Mouse (Mus musculus) MEL-GATA-1-ER (cell line): ENCODE measurements around the gene Nr1d1.
A peak's percentile ranks its signal among the peaks of the same experiment; 100 is the strongest.
"Not testable (repeated sequence)": the region's sequence is repeated elsewhere in the genome, so short reads cannot be mapped to it uniquely, and the experiment has no call there.

Source experiments
- DNase-seq: peaks from one replicate; pipeline ENCODE4 v3.0.0-alpha.2; 2012; ENCODE audit warnings: low read depth; ENCODE audit errors: extremely low read depth

The Nr1d1 gene

DNA sequence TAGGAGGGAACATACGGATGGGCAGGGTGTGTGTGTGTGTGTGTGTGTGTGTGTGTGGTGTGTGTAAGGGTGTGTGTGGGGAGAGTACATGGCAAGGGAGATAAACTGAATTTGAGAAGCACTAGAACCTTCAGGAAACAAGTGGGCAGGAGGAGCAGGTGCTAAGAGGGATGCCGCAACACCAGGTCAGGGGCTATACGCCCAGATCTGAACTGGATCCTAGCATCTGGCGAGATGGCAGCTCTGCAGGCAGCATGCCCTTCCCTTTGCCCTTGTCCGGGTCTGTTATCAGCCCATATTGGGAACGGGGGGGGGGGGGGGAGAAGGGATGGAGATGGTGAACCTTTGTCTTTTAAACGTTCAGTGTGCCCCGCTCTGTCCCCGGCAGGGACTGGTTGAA, 36.2 kb downstream of the Nr1d1 start:
- DNase-seq: no peak

DNA sequence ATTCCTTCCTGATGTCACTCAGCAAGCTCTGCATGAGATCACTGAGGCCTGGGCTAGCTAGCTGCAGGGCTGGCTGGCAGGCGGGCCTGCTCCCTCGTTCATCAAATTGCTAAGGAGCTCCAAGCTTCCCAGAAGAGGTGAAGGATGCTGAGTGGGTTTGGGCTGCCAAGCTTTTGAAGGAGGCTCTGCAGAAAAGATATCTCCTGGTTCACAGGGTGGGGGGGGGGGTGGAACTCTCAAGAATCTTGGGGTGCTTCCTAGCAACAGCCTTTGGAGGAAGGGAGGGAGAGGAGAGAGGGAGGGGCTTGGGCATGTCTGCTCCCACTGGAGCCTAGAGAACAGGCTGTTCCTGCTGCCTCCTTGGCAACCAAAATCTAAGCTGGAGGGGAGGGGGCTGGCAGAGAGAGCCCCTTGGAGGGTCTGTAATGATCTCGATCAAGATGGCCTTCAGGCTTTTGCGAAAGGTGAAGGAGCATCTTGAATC, 36.7 kb downstream of the Nr1d1 start:
- DNase-seq: no peak

GRCm38 (mm10) chr11:98737220-98737619, 37.9 kb downstream of the Nr1d1 start:
- DNase-seq: not testable (repeated sequence)

GRCm38 (mm10) chr11:98736176-98736575, 39.0 kb downstream of the Nr1d1 start:
- no peak for DNase-seq

DNA sequence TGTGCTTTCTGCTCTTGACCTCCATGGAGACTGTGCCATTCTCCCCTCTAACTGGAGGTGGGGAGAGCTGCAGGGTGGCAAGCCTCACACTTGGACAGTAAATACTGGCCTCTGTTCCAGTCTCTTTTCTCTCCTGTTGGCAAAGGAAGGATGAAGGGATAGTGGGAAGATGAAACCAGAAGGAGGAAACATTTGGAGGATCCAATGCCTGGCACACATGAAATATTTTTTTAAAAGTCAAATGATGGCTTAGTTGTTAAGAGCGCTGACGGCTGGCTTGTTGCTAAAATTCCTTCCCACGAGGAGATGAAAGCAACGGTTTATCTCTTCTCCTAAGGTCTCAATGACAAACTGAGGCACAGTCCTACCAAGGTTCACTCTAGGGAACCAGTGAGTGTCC, 40.0 kb downstream of the Nr1d1 start:
- DNase-seq: no peak

GRCm38 (mm10) chr11:98734020-98734419, 41.1 kb downstream of the Nr1d1 start:
- no peak for DNase-seq

- DNase-seq: no peak
These were observed 44.0 kb downstream of the Nr1d1 start for GRCm38 (mm10) chr11:98731134-98731533.

GRCm38 (mm10) chr11:98730727-98731126, 44.4 kb downstream of the Nr1d1 start:
- DNase-seq: no peak

DNA sequence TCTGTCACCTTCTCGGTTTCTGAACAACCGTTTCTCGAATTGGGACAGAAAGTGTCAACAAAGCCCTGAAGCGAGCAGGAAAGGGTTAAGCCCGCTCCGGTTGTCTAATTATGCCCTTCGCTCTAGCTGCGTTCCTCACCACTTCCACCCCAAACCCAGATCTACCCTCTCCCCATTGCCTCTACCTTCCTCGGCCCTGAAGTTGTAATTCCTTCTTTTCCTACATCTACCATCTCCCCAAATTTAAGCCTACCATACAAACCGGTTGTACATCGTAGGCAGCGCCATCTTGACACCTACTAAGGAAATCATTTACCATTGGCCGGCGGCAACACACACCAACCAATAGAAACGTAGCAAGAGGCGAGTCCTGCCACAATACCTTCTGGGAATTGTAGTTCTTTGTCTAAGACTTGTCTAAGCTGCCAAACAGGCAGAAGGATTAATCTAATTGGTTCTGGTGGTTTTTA, 46.0 kb downstream of the Nr1d1 start, which contains the start of gene Med24:
TSS of gene Med24 (minus strand) at position 317 of the 470 bp plus-strand sequence.
- DNase-seq: peak; percentile 91

DNA sequence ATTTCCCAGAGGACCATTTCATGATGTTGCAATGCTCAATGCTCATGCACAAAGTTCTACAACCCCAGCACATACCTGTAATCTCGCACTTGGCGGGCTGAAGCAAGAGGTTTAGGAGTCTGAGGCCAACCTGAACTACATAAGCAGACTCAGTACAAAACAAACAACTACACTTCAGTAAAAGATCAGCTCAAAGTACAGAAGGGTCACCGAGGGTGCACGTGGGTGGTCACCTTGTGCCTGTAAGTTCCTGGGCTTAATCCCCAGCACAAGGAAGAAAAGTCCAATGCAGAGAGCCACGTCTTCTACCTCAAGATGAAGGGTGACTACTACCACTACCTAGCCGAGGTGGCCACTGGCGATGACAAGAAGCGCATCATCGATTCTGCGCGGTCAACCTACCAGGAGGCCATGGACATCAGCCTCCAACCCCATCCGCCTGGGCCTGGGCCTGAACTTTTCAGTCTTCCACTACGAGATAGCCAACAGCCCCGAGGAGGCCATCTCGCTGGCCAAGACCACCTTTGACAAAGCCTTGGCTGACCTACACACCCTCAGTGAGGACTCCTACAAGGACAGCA, 49.1 kb downstream of the Nr1d1 start:
- DNase-seq: no peak

DNA sequence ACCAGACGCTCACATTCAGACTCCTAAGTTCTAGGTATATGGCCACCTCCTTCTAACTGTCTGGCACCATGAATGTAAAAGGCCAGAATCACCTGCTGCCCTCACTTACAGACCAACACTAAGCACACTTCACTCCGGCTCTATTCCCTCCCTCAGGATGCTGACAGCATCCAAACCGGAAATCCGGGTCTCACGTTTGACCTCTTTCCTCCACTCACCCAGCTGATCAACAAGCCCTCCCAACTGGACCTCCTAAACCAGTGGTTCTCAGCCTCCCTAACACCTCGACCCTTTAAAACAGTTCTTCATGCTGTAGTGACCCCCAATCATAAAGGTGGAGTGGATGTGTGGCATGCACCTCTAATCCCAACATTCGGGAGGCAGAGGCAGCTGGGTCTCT, 52.0 kb downstream of the Nr1d1 start:
- no peak for DNase-seq

- no peak for DNase-seq
These were observed 53.5 kb downstream of the Nr1d1 start for GRCm38 (mm10) chr11:98721458-98722226.

- no peak for DNase-seq
These were observed 54.4 kb downstream of the Nr1d1 start for GRCm38 (mm10) chr11:98720756-98721155.
